Mouse (Mus musculus): ENCODE data around the gene Scand1.

GRCm38 (mm10) chr2:156340078-156340477 lies 27.6 kb upstream of the Scand1 start:
- TF ChIP-seq POLR2A (IDR thresholded peaks at IDR 0.05; ENCODE audit: low read depth, low read length) (no peak), CTCF (IDR thresholded peaks at IDR 0.05; ENCODE audit: extremely low read depth, insufficient read length, insufficient replicate concordance, low read depth, low read length) (no peak)

Data from small intestine, adult 2 months (tissue).